Mouse (Mus musculus) testis, adult 2 months (tissue): ENCODE results near the gene Tenm3.

Source experiments
- CTCF ChIP-seq: fragments of 200-500 bp; IDR thresholded peaks from 2 replicates; pipeline ENCODE4 v1.5.1; 2012; ENCODE audit warnings: low read depth, mild to moderate bottlenecking, inconsistent platforms, low read length, moderate library complexity; ENCODE audit not compliant: control insufficient read depth, insufficient read depth, insufficient replicate concordance
- POLR2A ChIP-seq: fragments of 200-500 bp; IDR thresholded peaks from 2 replicates; pipeline ENCODE4 v1.6.1; 2012; ENCODE audit warnings: low read depth, mild to moderate bottlenecking, inconsistent platforms, low read length, moderate library complexity; ENCODE audit not compliant: control insufficient read depth

- TF ChIP-seq POLR2A (no peak), CTCF (no peak)
Observed at GRCm38 (mm10) chr8:48880585-48880984, 36.8 kb upstream of the Tenm3 start.
